Mouse (Mus musculus) MEL (cell line): ENCODE results near the gene Lonp2. TPM values are rescaled to one million over a fixed set of nuclear protein-coding genes. Genes with fewer than 3 reads are reported as not detected.

Experiments used
- DNase-seq: peaks from one replicate; pipeline ENCODE4 v3.0.0; 2011; ENCODE audit warnings: low read depth, low spot score
- H3K27ac ChIP-seq: 2 replicates; pipeline ENCODE4 v1.5.1; 2012; ENCODE audit warnings: low read depth, mild to moderate bottlenecking, control low read depth, low read length, moderate library complexity; ENCODE audit not compliant: control insufficient read depth
- H3K27me3 ChIP-seq, 2 experiments: fragments of 150-350 bp in 1 of 2; sonication (generic) in 1 of 2; 2 replicates each; pipeline ENCODE4 v1.6.1; 2012; ENCODE audit warnings: low read length in 2 of 2, mild to moderate bottlenecking in 2 of 2, improper control_type of control experiment in 1 of 2, moderate library complexity in 1 of 2; ENCODE audit not compliant: insufficient read depth in 2 of 2, control insufficient read depth in 1 of 2
- H3K36me3 ChIP-seq, 2 experiments: 2 replicates each; pipeline ENCODE4 v1.6.1; 2012 to 2014; ENCODE audit warnings: low read length in 2 of 2, improper control_type of control experiment in 1 of 2, inconsistent platforms in 1 of 2, mild to moderate bottlenecking in 1 of 2; ENCODE audit not compliant: insufficient read depth in 2 of 2, control insufficient read depth in 1 of 2
- H3K4me1 ChIP-seq, 2 experiments: fragments of 150-350 bp in 1 of 2; sonication (generic) in 1 of 2; 2 replicates each; pipeline ENCODE4 v1.6.1; 2012; ENCODE audit warnings: low read length in 2 of 2, improper control_type of control experiment in 1 of 2, mild to moderate bottlenecking in 1 of 2; ENCODE audit not compliant: insufficient read depth in 2 of 2, control insufficient read depth in 1 of 2
- H3K4me3 ChIP-seq, 2 experiments: fragments of 150-350 bp in 1 of 2; sonication (generic) in 1 of 2; 2 replicates each; pipeline ENCODE4 v1.5.1; 2012; ENCODE audit warnings: low read depth in 2 of 2, low read length in 2 of 2, mild to moderate bottlenecking in 2 of 2, moderate library complexity in 2 of 2, control low read depth in 1 of 2, improper control_type of control experiment in 1 of 2; ENCODE audit not compliant: control insufficient read depth in 1 of 2, insufficient read depth in 1 of 2
- H3K79me2 ChIP-seq: 2 replicates; pipeline ENCODE4 v1.6.1; 2012; ENCODE audit warnings: mild to moderate bottlenecking, low read length, moderate library complexity; ENCODE audit not compliant: control insufficient read depth, poor library complexity, insufficient read depth
- H3K9ac ChIP-seq: 2 replicates; pipeline ENCODE4 v1.6.1; 2012; ENCODE audit warnings: low read depth, mild to moderate bottlenecking, control low read depth, low read length, moderate library complexity; ENCODE audit not compliant: control insufficient read depth, poor library complexity, severe bottlenecking
- H3K9me3 ChIP-seq: fragments of 150-350 bp; sonication (generic); replicated peaks from 2 replicates; pipeline ENCODE4 v1.6.1; 2012; ENCODE audit warnings: mild to moderate bottlenecking, low read length, improper control_type of control experiment, moderate library complexity; ENCODE audit not compliant: insufficient read depth
- BHLHE40 ChIP-seq: IDR thresholded peaks from 2 replicates; pipeline ENCODE4 v1.6.1; 2012; ENCODE audit warnings: low read depth, mild to moderate bottlenecking, inconsistent platforms, low read length, improper control_type of control experiment, borderline replicate concordance
- CHD1 ChIP-seq: IDR thresholded peaks from 2 replicates; pipeline ENCODE4 v1.6.1; 2012; ENCODE audit warnings: low read depth, mild to moderate bottlenecking, inconsistent platforms, low read length, improper control_type of control experiment
- CTCF ChIP-seq, 3 experiments: IDR thresholded peaks in 2 of 3; conservative IDR thresholded peaks in 1 of 3; 2 replicates each; pipeline ENCODE4 v1.5.1; 2011 to 2012; ENCODE audit warnings: low read length in 3 of 3, low read depth in 2 of 3, mild to moderate bottlenecking in 2 of 3, improper control_type of control experiment in 1 of 3, inconsistent platforms in 1 of 3, mixed read lengths in 1 of 3, moderate library complexity in 1 of 3; ENCODE audit not compliant: control insufficient read depth in 1 of 3, insufficient read depth in 1 of 3, poor library complexity in 1 of 3, severe bottlenecking in 1 of 3
- E2F4 ChIP-seq: IDR thresholded peaks from 2 replicates; pipeline ENCODE4 v1.6.1; 2011; ENCODE audit warnings: low read depth, low read length, improper control_type of control experiment, borderline replicate concordance
- ELF1 ChIP-seq: IDR thresholded peaks from 2 replicates; pipeline ENCODE4 v1.6.1; 2014; ENCODE audit warnings: low read depth, mild to moderate bottlenecking, inconsistent platforms, low read length, improper control_type of control experiment, moderate library complexity
- EP300 ChIP-seq, 2 experiments: IDR thresholded peaks; 2 replicates each; pipeline ENCODE4 v1.6.1; 2011; ENCODE audit warnings: improper control_type of control experiment in 2 of 2, low read length in 2 of 2, low read depth in 1 of 2, mild to moderate bottlenecking in 1 of 2
- GABPA ChIP-seq: IDR thresholded peaks from 2 replicates; pipeline ENCODE4 v1.6.1; 2012; ENCODE audit warnings: low read depth, mild to moderate bottlenecking, inconsistent platforms, low read length, improper control_type of control experiment, moderate library complexity
- KAT2A ChIP-seq: conservative IDR thresholded peaks from 2 replicates; pipeline ENCODE4 v1.6.1; 2012; ENCODE audit warnings: low read depth, low read length, improper control_type of control experiment, inconsistent platforms
- MXI1 ChIP-seq: IDR thresholded peaks from 2 replicates; pipeline ENCODE4 v1.6.1; 2011; ENCODE audit warnings: mild to moderate bottlenecking, low read depth, low read length, improper control_type of control experiment
- MYB ChIP-seq: IDR thresholded peaks from 2 replicates; pipeline ENCODE4 v1.6.1; 2011; ENCODE audit warnings: mild to moderate bottlenecking, low read depth, low read length, improper control_type of control experiment
- NELFE ChIP-seq: IDR thresholded peaks from 2 replicates; pipeline ENCODE4 v1.6.1; 2011; ENCODE audit warnings: low read depth, low read length, improper control_type of control experiment
- NRF1 ChIP-seq: IDR thresholded peaks from 2 replicates; pipeline ENCODE4 v1.6.1; 2014; ENCODE audit warnings: low read depth, mild to moderate bottlenecking, inconsistent platforms, low read length, improper control_type of control experiment, moderate library complexity; ENCODE audit not compliant: poor library complexity, insufficient read depth, severe bottlenecking
- POLR2A ChIP-seq, 2 experiments: IDR thresholded peaks; 2 replicates each; pipeline ENCODE4 v1.6.1; 2011 to 2012; ENCODE audit warnings: low read length in 2 of 2, mild to moderate bottlenecking in 2 of 2, control low read depth in 1 of 2, improper control_type of control experiment in 1 of 2, low read depth in 1 of 2, moderate library complexity in 1 of 2; ENCODE audit not compliant: control insufficient read depth in 1 of 2, insufficient read depth in 1 of 2, poor library complexity in 1 of 2
- POLR2AphosphoS2 ChIP-seq: IDR thresholded peaks from 2 replicates; pipeline ENCODE4 v1.6.1; 2011; ENCODE audit warnings: low read length, improper control_type of control experiment
- RAD21 ChIP-seq: IDR thresholded peaks from 2 replicates; pipeline ENCODE4 v1.6.1; 2011; ENCODE audit warnings: mild to moderate bottlenecking, low read depth, low read length, improper control_type of control experiment
- RCOR1 ChIP-seq: IDR thresholded peaks from 2 replicates; pipeline ENCODE4 v1.6.1; 2012; ENCODE audit warnings: low read depth, mild to moderate bottlenecking, inconsistent platforms, low read length, improper control_type of control experiment
- SIN3A ChIP-seq: IDR thresholded peaks from 2 replicates; pipeline ENCODE4 v1.6.1; 2012; ENCODE audit warnings: low read length, improper control_type of control experiment, inconsistent platforms
- TBP ChIP-seq: IDR thresholded peaks from 2 replicates; pipeline ENCODE4 v1.8.0; 2011; ENCODE audit warnings: low read depth, low read length, improper control_type of control experiment
- TCF12 ChIP-seq: IDR thresholded peaks from 2 replicates; pipeline ENCODE4 v1.6.1; 2014; ENCODE audit warnings: low read depth, mild to moderate bottlenecking, inconsistent platforms, low read length, improper control_type of control experiment, moderate library complexity
- UBTF ChIP-seq: IDR thresholded peaks from 2 replicates; pipeline ENCODE4 v1.6.1; 2012; ENCODE audit warnings: low read depth, mild to moderate bottlenecking, inconsistent platforms, low read length, improper control_type of control experiment, moderate library complexity, borderline replicate concordance; ENCODE audit not compliant: insufficient read depth
- USF2 ChIP-seq, 2 experiments: IDR thresholded peaks; 2 replicates each; pipeline ENCODE4 v1.6.1; 2011 to 2012; ENCODE audit warnings: improper control_type of control experiment in 2 of 2, low read length in 2 of 2, borderline replicate concordance in 1 of 2, inconsistent platforms in 1 of 2, low read depth in 1 of 2, mild to moderate bottlenecking in 1 of 2; ENCODE audit not compliant: insufficient read depth in 1 of 2
- ZC3H11A ChIP-seq: IDR thresholded peaks from 2 replicates; pipeline ENCODE4 v1.6.1; 2012; ENCODE audit warnings: low read depth, mild to moderate bottlenecking, inconsistent platforms, low read length, improper control_type of control experiment
- ZNF384 ChIP-seq: IDR thresholded peaks from 2 replicates; pipeline ENCODE4 v1.6.1; 2012; ENCODE audit warnings: low read depth, mild to moderate bottlenecking, inconsistent platforms, low read length, improper control_type of control experiment
- polyA plus RNA-seq, 2 experiments: library from polyadenylated mRNA; stranded (reverse) in 1 of 2; unstranded in 1 of 2; fragments of >175 nt in 1 of 2; fragments of >200 nt in 1 of 2; gene quantifications; 2 replicates each; pipeline versions ENCODE4 v1.2.1 to v1.2.4; 2012; ENCODE audit warnings: low replicate concordance in 2 of 2, low read depth in 1 of 2; ENCODE audit not compliant: insufficient read length in 2 of 2, insufficient read depth in 1 of 2, missing spikeins in 1 of 2
- total RNA-seq: library from RNA; depleted of rRNA; stranded (reverse); fragments of 300-350 nt; gene quantifications from 2 replicates; pipeline ENCODE4 v1.2.3, GENCODE M21; 2012

The Lonp2 gene
- total and polyA plus RNA-seq, 3 experiments: 26.6 to 31.2 TPM; not detected in 1

GRCm38 (mm10) chr8:86595671-86596070 lies 28.2 kb upstream of the Lonp2 start:
- H3K9me3 ChIP-seq: no peaks in the 10 kb centered on the region
- no peaks in the 10 kb centered on the region for H3K36me3 ChIP-seq
- H3K27me3 ChIP-seq: peaks cover 3 to 6% of the 10 kb centered on the region in 2 experiments
- no peaks in the 10 kb centered on the region for H3K79me2 ChIP-seq
- TF ChIP-seq POLR2A (IDR thresholded peaks at IDR 0.05; ENCODE audit: control insufficient read depth in 1 of 2, insufficient read depth in 1 of 2, low read depth in 1 of 2, low read length in 2 of 2, poor library complexity in 1 of 2) (no peak), ELF1 (no peak), TCF12 (no peak), USF2 (IDR thresholded peaks at IDR 0.05; ENCODE audit: borderline replicate concordance in 1 of 2, insufficient read depth in 1 of 2, low read depth in 1 of 2, low read length in 2 of 2) (no peak), ZNF384 (no peak), NELFE (no peak), UBTF (no peak), CTCF (IDR thresholded peaks at IDR 0.05 in 2 of 3, conservative IDR thresholded peaks at IDR 0.05 in 1 of 3; ENCODE audit: control insufficient read depth in 1 of 3, insufficient read depth in 1 of 3, low read depth in 2 of 3, low read length in 3 of 3, poor library complexity in 1 of 3, severe bottlenecking in 1 of 3) (no peak), KAT2A (no peak), BHLHE40 (no peak), TBP (no peak), POLR2AphosphoS2 (no peak), NRF1 (no peak), MXI1 (no peak), CHD1 (no peak), SIN3A (no peak), MYB (no peak), E2F4 (no peak)
- no peak overlapping the region for H3K4me3 ChIP-seq
- H3K27ac ChIP-seq: no peak overlapping the region
- H3K9ac ChIP-seq: no peak overlapping the region
- peaks cover 0 to 6% of the 10 kb centered on the region in 2 experiments; a peak in 3 of 4 replicates for H3K4me1 ChIP-seq
- no peak for DNase-seq

- no peak for DNase-seq
- H3K27me3 ChIP-seq: peaks cover 3 to 6% of the 10 kb centered on the region in 2 experiments
Observed at GRCm38 (mm10) chr8:86597681-86598080, 26.2 kb upstream of the Lonp2 start.

More at GRCm38 (mm10) chr8:86597681-86598080, 26.2 kb upstream of the Lonp2 start:
- Histone ChIP-seq H3K36me3 (no peaks in the 10 kb centered on the region), H3K9ac (no peak overlapping the region), H3K27ac (no peak overlapping the region), H3K79me2 (no peaks in the 10 kb centered on the region), H3K9me3 (no peaks in the 10 kb centered on the region), H3K4me1 (peaks cover 0 to 6% of the 10 kb centered on the region in 2 experiments; a peak in 3 of 4 replicates)
- TF ChIP-seq NELFE (no peak), POLR2A (IDR thresholded peaks at IDR 0.05; ENCODE audit: control insufficient read depth in 1 of 2, insufficient read depth in 1 of 2, low read depth in 1 of 2, low read length in 2 of 2, poor library complexity in 1 of 2) (no peak), ZC3H11A (no peak), MYB (no peak), TCF12 (no peak), RCOR1 (no peak), RAD21 (no peak), TBP (no peak), CTCF (IDR thresholded peaks at IDR 0.05 in 2 of 3, conservative IDR thresholded peaks at IDR 0.05 in 1 of 3; ENCODE audit: control insufficient read depth in 1 of 3, insufficient read depth in 1 of 3, low read depth in 2 of 3, low read length in 3 of 3, poor library complexity in 1 of 3, severe bottlenecking in 1 of 3) (no peak), NRF1 (no peak), UBTF (no peak), EP300 (IDR thresholded peaks at IDR 0.05; ENCODE audit: low read depth in 1 of 2, low read length in 2 of 2) (no peak), GABPA (no peak)
- TF ChIP-seq, all 39 proteins: peak for 0
- no peak overlapping the region for H3K4me3 ChIP-seq
